Mouse (Mus musculus) heart, adult 11 months (tissue): ENCODE results near the gene Pin4.

Experiments
- DNase-seq: peaks from one replicate; pipeline ENCODE4 v3.0.0; 2022

Gene Pin4

GRCm38 (mm10) chrX:102157423-102157791 is 38.2 kb downstream of the Pin4 start:
- no peak for DNase-seq

- no peak for DNase-seq
Observed at GRCm38 (mm10) chrX:102159778-102160177, 40.5 kb downstream of the Pin4 start.

- DNase-seq, result no peak
Observed at GRCm38 (mm10) chrX:102160528-102160927, 41.3 kb downstream of the Pin4 start.

GRCm38 (mm10) chrX:102163096-102163495 is 43.8 kb downstream of the Pin4 start:
- no peak for DNase-seq

- DNase-seq, result peak; percentile 94
Observed at GRCm38 (mm10) chrX:102163529-102163928, 44.3 kb downstream of the Pin4 start.

GRCm38 (mm10) chrX:102166521-102166920 is 47.3 kb downstream of the Pin4 start:
- DNase-seq, result no peak

- DNase-seq, result peak; percentile 91
Observed at GRCm38 (mm10) chrX:102166986-102167385, 47.7 kb downstream of the Pin4 start.

- no peak for DNase-seq
Observed at GRCm38 (mm10) chrX:102169724-102170123, 50.5 kb downstream of the Pin4 start.

GRCm38 (mm10) chrX:102170135-102170534 is 50.9 kb downstream of the Pin4 start:
- DNase-seq, result no peak

- no peak for DNase-seq
Observed at GRCm38 (mm10) chrX:102170900-102171299, 51.7 kb downstream of the Pin4 start.

- DNase-seq, result no peak
Observed at GRCm38 (mm10) chrX:102175538-102176287, 56.5 kb downstream of the Pin4 start.
